Mouse (Mus musculus) left cerebral cortex, postnatal 4 days (tissue): ENCODE data around the gene Atxn3. TPM values are rescaled to one million over a fixed set of nuclear protein-coding genes. Genes with fewer than 3 reads are reported as not detected.

Source experiments
- DNase-seq: peaks from one replicate; pipeline ENCODE4 v3.0.0-alpha.2; 2022
- intact Hi-C: fragments of 180-260 bp; cut with DNase I; formaldehyde crosslinking; loops from one replicate; pipeline ENCODE4 v1.15.1; 2025
- total RNA-seq, 2 experiments: library from RNA; stranded (reverse); gene quantifications; 2 replicates each; pipeline ENCODE4 v1.2.3; 2021

Gene Atxn3
- total RNA-seq, 2 experiments from 2014 or later = 15.1 to 18.7 TPM

DNA sequence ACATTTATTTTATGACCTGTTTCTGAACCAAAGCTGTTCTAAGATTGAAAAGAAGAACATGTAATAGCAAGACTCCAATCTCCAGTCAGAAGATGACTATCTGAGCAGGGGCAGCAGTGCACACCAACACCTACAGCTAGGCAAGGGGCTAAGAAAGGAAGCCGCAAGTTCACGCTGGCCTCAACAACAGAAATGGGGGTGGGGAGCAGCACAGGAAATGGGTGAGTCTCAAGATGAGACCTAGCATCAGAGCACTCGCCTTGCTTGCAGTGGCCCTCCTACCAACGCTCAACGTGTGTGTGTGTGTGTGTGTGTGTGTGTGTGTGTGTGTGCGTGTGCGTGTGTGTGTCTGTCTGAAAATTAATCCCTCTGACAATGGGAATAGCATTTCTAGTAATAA is 60.9 kb downstream of the Atxn3 start:
- DNase-seq = no peak
- intact Hi-C loops = no loop called here

- intact Hi-C loops = no loop called here
- no peak for DNase-seq
Measured at GRCm38 (mm10) chr12:101893296-101893695, 64.8 kb downstream of the Atxn3 start.

DNA sequence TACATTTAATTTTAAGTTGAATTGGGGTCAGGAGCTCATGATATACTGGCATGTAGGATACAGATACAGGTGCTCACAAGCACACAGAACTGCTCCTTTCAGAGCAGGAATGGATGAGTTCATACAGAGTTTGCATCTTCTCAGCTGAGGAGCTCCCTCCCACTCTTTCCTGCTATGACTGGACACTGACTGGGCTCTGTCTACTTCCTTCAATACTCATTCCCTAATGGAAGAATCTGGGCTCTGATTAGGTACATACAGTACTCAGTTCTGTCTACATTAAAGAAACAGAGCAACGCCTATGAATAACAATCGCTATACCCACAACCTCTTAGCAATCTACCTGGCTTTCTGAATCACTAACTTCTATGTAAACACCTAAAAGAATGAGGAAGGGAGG is 65.2 kb downstream of the Atxn3 start:
- intact Hi-C loops = no loop called here
- DNase-seq = no peak

GRCm38 (mm10) chr12:101891066-101891465 is 67.0 kb downstream of the Atxn3 start:
- no peak for DNase-seq
- intact Hi-C loops = no loop called here

DNA sequence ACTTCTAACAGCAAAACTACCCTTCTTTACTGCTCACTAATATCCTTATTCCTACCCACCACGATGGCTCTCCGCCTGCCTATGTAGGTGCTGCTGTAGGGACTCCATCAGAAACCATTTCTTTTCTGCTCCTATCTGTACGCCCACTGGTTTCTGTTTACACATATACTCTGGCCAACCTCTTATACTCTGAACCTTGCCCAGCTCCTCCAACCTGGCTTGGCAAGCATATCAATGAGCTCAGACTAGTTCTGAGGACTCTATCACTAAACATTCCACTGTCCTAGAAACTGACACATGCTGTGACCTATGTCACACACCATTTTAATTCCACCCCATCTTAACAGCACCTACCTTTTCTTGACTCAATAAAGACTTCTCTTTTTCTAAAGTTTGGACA is 68.7 kb downstream of the Atxn3 start:
- intact Hi-C loops = no loop called here
- DNase-seq = no peak

DNA sequence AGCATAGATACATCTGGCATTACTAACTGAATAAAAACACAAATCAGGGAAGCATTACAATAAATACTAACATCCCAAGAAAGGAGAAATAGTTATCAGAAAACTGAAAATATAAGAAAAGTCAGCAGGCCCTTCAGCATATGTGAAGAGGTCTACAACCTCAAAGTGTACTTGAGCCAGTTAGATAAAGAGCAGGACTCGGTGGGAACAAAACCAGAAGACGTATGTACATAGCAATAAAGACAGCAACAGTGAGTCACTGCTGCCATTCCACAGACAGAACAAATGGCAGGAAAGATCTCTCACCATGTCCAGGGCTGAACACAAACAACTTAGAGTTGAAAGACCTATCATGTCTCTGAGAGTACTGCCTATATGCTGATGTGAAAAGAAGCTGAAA is 69.7 kb downstream of the Atxn3 start:
- intact Hi-C loops = no loop called here
- no peak for DNase-seq

- intact Hi-C loops = no loop called here
- no peak for DNase-seq
Measured at GRCm38 (mm10) chr12:101884926-101885325, 73.1 kb downstream of the Atxn3 start.

DNA sequence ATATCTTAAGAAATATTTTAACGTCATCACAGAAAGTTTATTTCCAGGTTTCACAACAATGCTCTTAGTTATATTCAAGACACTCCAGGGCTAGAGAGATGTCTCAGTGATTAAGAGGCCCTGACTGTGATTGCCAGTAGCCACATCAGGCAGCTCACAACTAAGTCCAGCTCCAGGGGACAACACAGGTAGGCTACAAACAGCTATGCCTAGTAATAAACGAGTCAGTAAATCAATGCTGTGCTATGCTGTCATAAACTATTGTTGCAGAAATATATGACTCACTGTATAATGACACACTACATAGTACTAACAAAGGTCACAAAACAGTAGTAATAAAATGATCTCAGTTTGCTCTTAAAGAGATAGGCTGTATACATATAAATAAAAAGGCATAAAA is 81.7 kb downstream of the Atxn3 start:
- intact Hi-C loops = loop anchor here (5.0 kb wide), 1 partner anchor 754 kb away; no protein-coding TSS in a partner anchor
- DNase-seq = no peak

GRCm38 (mm10) chr12:101875107-101875506 is 82.9 kb downstream of the Atxn3 start:
- DNase-seq = no peak
- intact Hi-C loops = loop anchor here (5.0 kb wide), 1 partner anchor 753 kb away; no protein-coding TSS in a partner anchor

Other genes with a start within 250 kb of the Atxn3 start
- gene Tc2n, start 239.7 kb downstream of the Atxn3 start, total RNA-seq = under 1 TPM; 0.38 to 0.64 TPM
- 1 to 10 TPM; 9.2 TPM for gene Fbln5, start 139.2 kb downstream of the Atxn3 start, total RNA-seq
- 10 to 100 TPM; 23.7 to 26.1 TPM for gene Trip11, start 45.0 kb downstream of the Atxn3 start, total RNA-seq
- gene Cpsf2, start 17.7 kb upstream of the Atxn3 start, total RNA-seq = 10 to 100 TPM; 37.5 to 40.5 TPM
- 1 to 10 TPM; 3.7 to 6.8 TPM for gene Slc24a4, start 170.5 kb upstream of the Atxn3 start, total RNA-seq